Mouse (Mus musculus) testis, postnatal 14 days (tissue): Measurements from ENCODE around the gene Wnt4.

ENCODE experiments used
- DNase-seq: peaks from one replicate; pipeline ENCODE4 v3.0.0; 2021; ENCODE audit warnings: low spot score

The Wnt4 gene

DNA sequence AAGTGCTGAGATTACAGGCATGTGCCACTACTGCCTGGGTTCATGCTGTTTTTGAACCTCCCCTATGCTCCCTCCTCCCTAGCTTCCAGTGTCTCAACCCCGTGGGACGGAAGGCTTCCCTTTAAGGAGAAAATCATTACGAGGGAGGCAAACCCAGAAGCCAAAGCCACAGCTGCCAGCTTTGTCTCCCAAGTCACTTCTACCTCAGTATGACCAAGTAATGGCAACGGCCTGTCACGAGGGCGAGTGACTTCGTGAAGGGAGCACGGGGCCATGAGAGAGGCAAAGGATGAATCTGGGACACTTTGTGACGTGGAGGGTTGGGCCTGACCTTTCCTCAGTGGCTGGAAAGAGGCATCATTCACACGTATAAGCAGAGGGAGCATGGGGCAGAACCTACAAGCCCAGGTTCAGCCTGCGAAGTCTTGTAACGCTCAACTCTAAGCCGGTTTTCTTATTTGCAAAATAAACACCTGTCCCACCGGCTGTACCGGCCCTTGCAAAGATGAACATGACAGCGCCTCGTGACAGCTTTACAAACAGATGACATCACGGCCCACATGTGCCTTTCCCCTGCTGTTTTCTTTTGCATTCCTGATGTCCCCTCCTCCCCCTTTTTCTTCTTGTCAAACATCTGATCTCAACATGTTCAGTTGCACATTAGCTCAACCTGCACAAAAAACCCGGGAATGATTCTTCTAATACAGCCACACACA is 29.9 kb downstream of the Wnt4 start:
- DNase-seq = no peak

DNA sequence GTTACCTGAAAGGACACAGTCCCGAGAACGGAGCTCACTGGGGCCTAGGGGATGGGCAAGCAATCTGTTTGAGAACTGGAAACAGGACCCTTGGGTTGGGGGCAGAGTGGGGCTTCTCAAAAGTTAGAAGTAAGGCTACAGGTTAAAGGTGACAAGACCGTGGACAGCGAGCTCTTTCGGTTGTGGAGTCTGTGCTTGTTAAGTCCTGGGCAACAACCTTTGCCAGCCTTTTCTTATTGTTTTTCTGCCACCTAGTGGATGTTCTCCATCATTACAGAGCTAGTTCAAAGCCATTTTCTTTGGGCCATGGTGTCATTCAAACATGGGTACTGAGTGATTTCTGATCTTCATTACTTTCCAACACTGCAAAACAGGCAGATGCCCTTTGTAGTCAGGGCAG is 31.1 kb downstream of the Wnt4 start:
- DNase-seq = no peak

DNA sequence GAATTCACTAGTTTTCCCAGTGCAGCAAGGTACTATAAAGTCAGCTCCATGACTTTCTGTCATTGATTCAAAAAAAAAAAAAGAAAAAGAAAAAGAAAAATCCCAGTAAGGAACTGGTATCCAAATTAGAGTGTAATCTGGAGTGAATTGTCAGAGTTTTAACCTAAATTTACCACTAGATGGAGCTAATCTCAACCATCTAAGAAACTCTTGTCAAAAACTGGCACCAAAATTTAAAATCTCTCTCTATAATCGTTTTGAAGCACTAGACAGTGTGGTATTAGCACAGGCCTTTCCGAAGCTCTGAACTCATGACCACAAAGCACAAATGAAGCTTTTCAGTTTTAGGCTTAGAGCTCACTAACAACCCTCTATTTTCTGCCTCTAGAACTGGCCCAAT is 36.2 kb downstream of the Wnt4 start:
- DNase-seq = no peak

DNA sequence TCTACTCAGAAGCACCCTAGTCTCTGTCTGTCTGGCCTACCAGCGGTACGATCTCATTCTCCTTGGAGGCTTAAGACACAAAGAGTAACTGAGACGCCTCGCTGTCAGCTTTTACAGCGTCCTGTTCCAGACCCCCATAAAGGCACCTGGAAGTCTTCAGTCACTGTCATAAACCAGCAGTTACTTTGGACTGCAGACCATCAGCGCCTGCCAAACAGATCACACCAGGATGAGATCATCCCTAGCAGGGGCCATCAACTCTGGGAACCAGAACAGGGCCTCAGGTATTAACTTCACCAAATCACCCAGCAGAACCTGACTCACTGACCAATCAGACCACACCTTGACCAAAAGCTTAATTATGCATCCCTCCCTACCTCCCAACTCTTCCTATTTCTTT is 37.3 kb downstream of the Wnt4 start:
- DNase-seq = no peak

DNA sequence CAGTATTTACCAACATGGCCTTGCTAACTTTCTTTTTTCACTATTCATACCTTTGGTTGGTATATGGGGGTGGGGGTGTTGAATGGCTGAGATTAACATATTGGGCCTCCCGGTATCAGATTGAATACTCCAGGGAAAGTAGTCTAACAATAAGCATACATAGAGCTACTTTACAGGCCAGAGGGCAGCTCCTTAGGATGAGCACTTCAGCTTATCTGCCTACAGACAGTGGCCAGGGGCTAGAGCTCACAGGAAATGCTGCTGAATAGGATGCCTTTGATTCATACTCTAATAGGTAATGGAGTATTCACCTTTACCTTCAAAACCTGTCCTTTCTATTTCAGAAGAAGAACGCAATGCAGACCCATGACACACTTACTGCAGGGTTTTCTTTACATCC is 37.8 kb downstream of the Wnt4 start:
- DNase-seq = no peak

DNA sequence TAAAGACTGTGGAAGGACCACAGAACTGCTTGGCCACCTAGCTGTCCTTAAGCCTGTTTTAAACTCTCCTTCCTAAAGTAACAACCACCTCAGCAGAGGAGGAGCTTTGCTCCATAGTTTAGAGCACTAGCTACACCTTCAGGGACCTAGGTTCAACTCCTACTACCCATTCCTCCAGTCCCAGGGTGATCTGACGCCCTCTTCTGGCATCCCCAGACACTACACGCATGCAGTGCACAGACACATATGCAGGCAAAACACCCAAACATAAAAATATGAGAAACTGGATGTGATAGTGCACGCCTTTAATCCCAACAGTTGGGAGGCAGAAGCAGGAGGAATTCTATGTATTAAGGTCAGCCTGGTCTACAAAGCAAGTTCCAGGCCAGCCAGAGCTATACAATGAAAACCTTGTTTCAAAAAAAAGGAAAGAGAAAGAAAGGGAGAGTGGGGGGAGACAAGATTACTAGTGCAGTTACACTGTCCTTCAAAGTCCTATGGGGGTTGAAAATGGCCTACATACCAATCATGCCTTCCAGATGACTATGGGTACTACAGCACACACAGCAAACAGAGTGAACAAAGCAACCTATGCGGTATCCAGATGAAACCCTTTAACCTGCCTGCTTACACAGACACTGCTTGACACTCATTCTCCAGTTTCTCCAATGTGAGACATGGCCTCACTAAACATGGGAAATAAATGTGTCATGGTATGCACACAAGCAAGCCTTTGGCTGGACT is 38.9 kb downstream of the Wnt4 start:
- DNase-seq = no peak

DNA sequence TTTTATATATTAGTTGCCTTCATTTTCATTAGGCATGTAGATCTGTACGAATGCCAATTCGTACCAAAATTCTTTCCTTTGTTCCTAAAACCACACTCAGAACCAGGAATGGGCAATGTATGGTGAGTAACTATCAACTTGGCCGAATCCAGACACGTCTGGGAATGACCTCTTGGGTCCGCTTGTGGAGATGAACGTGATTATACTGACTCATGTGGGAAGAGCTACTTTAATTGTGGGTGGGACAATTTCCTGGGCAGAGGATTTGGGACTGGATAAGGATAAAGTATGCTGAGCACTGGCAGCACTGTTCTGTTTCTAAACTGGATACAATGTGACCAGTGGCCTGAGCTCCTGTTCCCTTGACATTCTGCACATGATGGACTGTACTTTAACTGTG is 47.6 kb downstream of the Wnt4 start:
- no peak for DNase-seq

DNA sequence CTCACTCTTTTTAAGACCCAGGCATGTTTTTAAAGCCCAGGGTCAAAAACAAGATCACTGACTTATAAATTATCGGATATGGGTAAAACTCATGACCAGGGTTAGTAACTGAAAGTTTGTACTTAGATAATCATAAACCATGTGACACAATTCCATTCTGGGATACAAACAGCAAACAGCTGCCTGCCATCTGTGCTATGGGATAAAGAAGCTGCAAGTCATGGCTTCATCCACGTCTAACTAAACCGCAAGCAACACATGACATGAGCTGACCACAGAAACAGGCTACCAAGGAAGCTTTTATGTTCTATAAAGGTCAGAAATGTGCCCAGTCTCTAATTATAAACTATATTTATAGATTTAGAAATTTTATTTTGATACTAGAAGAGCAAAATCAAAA is 49.2 kb downstream of the Wnt4 start:
- DNase-seq = no peak

DNA sequence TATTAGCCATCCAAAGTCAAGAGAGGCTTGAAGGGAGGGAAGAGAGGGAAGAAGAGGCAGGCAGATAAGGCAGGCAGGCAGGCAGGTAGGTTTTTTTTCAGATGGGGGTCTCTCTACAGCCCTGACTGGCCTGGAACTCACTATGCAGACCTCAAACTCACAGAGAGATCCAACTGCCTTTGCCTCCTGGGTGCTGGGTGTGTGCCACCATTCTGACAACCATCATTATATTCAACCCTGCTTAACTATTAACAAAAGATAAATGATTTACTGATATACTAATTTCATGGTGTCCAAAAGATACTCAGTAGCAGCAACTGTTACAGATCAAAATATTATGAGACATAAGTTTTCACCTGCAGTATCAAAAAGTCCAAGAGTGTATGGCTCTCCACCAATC is 54.8 kb downstream of the Wnt4 start:
- DNase-seq = no peak

DNA sequence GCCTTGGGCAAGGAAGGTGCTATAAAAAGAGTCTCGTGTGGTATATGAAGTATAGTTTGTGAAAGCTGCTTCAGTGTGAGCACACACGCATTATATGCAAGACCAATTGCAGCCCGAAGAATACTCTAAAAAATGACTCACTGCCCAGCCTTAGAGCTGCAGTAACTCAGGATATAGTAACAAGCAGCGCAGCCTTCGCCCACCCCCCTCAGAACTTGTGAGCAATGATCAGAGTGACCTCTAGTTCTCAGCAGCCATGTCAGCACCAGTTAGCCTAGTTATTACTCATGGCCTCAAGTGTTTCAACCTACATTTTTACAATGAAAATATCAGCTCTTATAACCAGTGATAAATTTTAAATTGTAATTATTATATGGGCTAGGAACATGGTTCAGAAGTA is 59.2 kb downstream of the Wnt4 start:
- DNase-seq = no peak

DNA sequence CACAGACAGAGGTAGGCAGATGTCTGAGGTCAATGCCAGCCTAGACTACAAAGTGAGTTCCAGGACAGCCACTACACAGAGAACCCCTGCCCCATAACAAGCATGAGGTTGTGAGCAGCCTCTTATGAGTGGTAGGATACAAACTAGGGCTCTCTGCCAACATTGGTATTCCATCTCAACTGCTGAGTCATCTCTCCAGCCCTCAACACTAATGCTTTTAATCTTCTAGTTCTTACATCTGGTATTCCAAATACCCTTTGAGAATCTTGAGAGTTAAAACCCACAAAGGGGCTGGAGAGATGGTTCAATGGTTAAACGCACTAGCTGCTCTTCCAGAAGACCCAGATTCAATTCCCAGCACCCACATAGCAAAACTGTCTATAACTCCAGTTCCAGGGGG is 62.1 kb downstream of the Wnt4 start:
- DNase-seq = no peak

DNA sequence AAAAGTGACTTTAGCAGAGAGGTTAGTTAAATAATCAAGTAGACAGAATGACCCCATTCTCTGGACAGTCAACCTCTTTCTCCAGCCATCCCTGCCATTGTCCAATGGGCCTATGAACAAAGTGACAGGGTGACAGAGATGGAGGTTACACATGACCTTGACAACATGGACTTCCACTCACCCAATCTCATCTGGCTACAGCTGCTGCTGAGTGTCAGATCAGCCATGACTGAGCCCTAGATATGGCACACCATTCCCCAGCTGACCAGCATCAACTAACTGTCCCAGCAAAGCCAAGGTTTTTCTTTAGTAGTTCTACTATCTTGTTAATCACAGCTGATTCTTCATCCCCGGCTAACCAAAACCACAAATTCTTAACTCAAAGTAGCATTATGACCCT is 65.5 kb downstream of the Wnt4 start:
- no peak for DNase-seq

DNA sequence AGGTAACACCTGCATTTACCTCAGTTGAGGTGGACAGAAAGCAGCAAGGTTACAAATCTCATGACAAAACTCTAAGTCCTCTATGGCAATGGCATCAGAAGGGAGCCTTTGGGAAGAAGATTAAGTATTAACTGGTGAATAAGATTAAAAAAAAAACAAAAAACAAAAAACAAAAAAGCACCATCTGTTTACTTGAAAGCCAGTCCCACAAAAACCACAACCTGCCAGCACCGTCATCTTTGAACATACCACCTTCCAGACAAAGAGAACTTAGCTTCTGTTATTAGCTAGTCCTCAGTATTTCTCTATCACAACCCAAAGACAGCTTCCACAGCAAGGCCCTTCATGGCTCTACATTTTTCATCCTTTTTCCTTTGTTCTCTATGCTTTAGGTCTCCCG is 67.8 kb downstream of the Wnt4 start:
- no peak for DNase-seq

DNA sequence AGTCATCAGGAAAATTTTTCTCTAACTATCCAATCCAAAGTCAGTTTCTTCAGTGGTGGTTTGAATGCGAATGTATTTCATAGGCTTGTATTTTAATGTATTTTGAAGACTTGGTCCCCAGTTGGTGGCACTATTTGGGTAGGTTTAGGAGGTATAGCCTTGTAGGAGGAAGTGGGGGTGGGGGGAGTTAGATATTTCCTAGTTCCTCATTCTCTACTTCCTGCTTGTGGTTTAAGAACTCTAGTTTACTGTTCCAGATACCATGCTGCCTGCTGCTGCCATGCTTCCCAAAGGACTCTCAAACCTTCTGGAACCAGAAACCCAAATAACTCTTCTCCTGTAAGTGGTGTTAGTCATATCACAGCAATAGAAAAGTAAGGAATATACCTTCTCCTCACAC is 68.5 kb downstream of the Wnt4 start:
- no peak for DNase-seq
